Mouse (Mus musculus): ENCODE data around the gene Il17rd. TPM values are rescaled to one million over a fixed set of nuclear protein-coding genes. Genes with fewer than 3 reads are reported as not detected.
A peak's percentile ranks its signal among the peaks of the same experiment; 100 is the strongest.

The Il17rd gene
- polyA plus RNA-seq, 1 experiment from 2014 or later, result 0.12 TPM

- Histone ChIP-seq H3K4me1 (ENCODE audit: insufficient read depth) (peaks cover 13% of the 10 kb centered on the region), H3K4me3 (ENCODE audit: low read depth, low read length) (no peak overlapping the region), H3K27ac (ENCODE audit: low read depth) (no peak overlapping the region), H3K9me3 (ENCODE audit: low read length) (no peaks in the 10 kb centered on the region), H3K36me3 (replicated peaks; ENCODE audit: insufficient read depth, low read length) (no peaks in the 10 kb centered on the region), H3K9ac (replicated peaks) (no peak overlapping the region), H3K4me2 (ENCODE audit: low read depth, low read length) (no peak overlapping the region), H3K27me3 (ENCODE audit: insufficient read depth, low read length) (peaks cover 31% of the 10 kb centered on the region)
- ATAC-seq, result no peak
- WGBS (ENCODE audit: insufficient replicate concordance), result 48% methylated on average over 8 of the region's 8 CpGs
- no peak for TF ChIP-seq EP300 (IDR thresholded peaks at IDR 0.05; ENCODE audit: low read depth)
- no peak for TF ChIP-seq CTCF (IDR thresholded peaks at IDR 0.05; ENCODE audit: low read depth)
- DNase-seq, result no peak
Observed at GRCm38 (mm10) chr14:27042280-27042983, 3.7 kb downstream of the Il17rd start.

GRCm38 (mm10) chr14:27043416-27043815, 4.7 kb downstream of the Il17rd start:
- Histone ChIP-seq H3K4me1 (ENCODE audit: insufficient read depth) (peaks cover 13% of the 10 kb centered on the region), H3K9ac (replicated peaks) (no peak overlapping the region), H3K9me3 (ENCODE audit: low read length) (no peaks in the 10 kb centered on the region), H3K36me3 (replicated peaks; ENCODE audit: insufficient read depth, low read length) (no peaks in the 10 kb centered on the region), H3K4me2 (ENCODE audit: low read depth, low read length) (no peak overlapping the region), H3K4me3 (ENCODE audit: low read depth, low read length) (no peak overlapping the region), H3K27ac (ENCODE audit: low read depth) (no peak overlapping the region), H3K27me3 (ENCODE audit: insufficient read depth, low read length) (peaks cover 29% of the 10 kb centered on the region)
- TF ChIP-seq CTCF (IDR thresholded peaks at IDR 0.05; ENCODE audit: low read depth) (no peak), EP300 (IDR thresholded peaks at IDR 0.05; ENCODE audit: low read depth) (no peak)
- ATAC-seq (no peak), DNase-seq (no peak)
- WGBS (ENCODE audit: insufficient replicate concordance), result 62% methylated on average over 5 of the region's 5 CpGs

- no peak for ATAC-seq
Observed at GRCm38 (mm10) chr14:27044221-27044966, 5.7 kb downstream of the Il17rd start.

GRCm38 (mm10) chr14:27044967-27045361, 6.2 kb downstream of the Il17rd start:
- H3K4me1 ChIP-seq (ENCODE audit: insufficient read depth), result peaks cover 6% of the 10 kb centered on the region; the same call in 1 of the 2 replicates
- WGBS (ENCODE audit: insufficient replicate concordance), result 19% methylated on average over 2 of the region's 2 CpGs
- no peaks in the 10 kb centered on the region for H3K36me3 ChIP-seq (replicated peaks; ENCODE audit: insufficient read depth, low read length)
- no peak overlapping the region for H3K9ac ChIP-seq (replicated peaks)
- no peaks in the 10 kb centered on the region for H3K9me3 ChIP-seq (ENCODE audit: low read length)
- no peak overlapping the region for H3K4me3 ChIP-seq (ENCODE audit: low read depth, low read length)
- ATAC-seq (no peak), DNase-seq (peak; percentile 23)
- no peak overlapping the region for H3K27ac ChIP-seq (ENCODE audit: low read depth)
- TF ChIP-seq CTCF (IDR thresholded peaks at IDR 0.05; ENCODE audit: low read depth) (peak; percentile 36), EP300 (IDR thresholded peaks at IDR 0.05; ENCODE audit: low read depth) (no peak)
- H3K4me2 ChIP-seq (ENCODE audit: low read depth, low read length), result no peak overlapping the region
- peaks cover 17% of the 10 kb centered on the region for H3K27me3 ChIP-seq (ENCODE audit: insufficient read depth, low read length)

More at GRCm38 (mm10) chr14:27044221-27044966, 5.7 kb downstream of the Il17rd start:
- DNase-seq, result no peak
- H3K36me3 ChIP-seq (replicated peaks; ENCODE audit: insufficient read depth, low read length), result no peaks in the 10 kb centered on the region
- peaks cover 21% of the 10 kb centered on the region for H3K27me3 ChIP-seq (ENCODE audit: insufficient read depth, low read length)
- no peak overlapping the region for H3K4me2 ChIP-seq (ENCODE audit: low read depth, low read length)
- H3K9ac ChIP-seq (replicated peaks), result no peak overlapping the region; the same call in 1 of the 2 replicates
- 9% methylated on average over 11 of the region's 11 CpGs for WGBS (ENCODE audit: insufficient replicate concordance)
- no peak overlapping the region for H3K27ac ChIP-seq (ENCODE audit: low read depth)
- peaks cover 11% of the 10 kb centered on the region for H3K4me1 ChIP-seq (ENCODE audit: insufficient read depth)
- no peaks in the 10 kb centered on the region for H3K9me3 ChIP-seq (ENCODE audit: low read length)
- TF ChIP-seq CTCF (IDR thresholded peaks at IDR 0.05; ENCODE audit: low read depth) (no peak), EP300 (IDR thresholded peaks at IDR 0.05; ENCODE audit: low read depth) (no peak)
- no peak overlapping the region for H3K4me3 ChIP-seq (ENCODE audit: low read depth, low read length)

- Histone ChIP-seq H3K27me3 (ENCODE audit: insufficient read depth, low read length) (0 out of 2 replicates have a peak, but pooled peaks cover 4% of the 10 kb centered on the region), H3K4me3 (ENCODE audit: low read depth, low read length) (no peak overlapping the region), H3K4me1 (ENCODE audit: insufficient read depth) (peaks cover 6% of the 10 kb centered on the region; the same call in 1 of the 2 replicates), H3K9ac (replicated peaks) (no peak overlapping the region), H3K36me3 (replicated peaks; ENCODE audit: insufficient read depth, low read length) (no peaks in the 10 kb centered on the region), H3K4me2 (ENCODE audit: low read depth, low read length) (no peak overlapping the region), H3K27ac (ENCODE audit: low read depth) (no peak overlapping the region), H3K9me3 (ENCODE audit: low read length) (no peaks in the 10 kb centered on the region)
- TF ChIP-seq CTCF (IDR thresholded peaks at IDR 0.05; ENCODE audit: low read depth), result no peak
- DNase-seq (no peak), ATAC-seq (no peak)
- 74% methylated on average over 8 of the region's 8 CpGs for WGBS (ENCODE audit: insufficient replicate concordance)
Observed at GRCm38 (mm10) chr14:27048231-27048956, 9.7 kb downstream of the Il17rd start.

- H3K27ac ChIP-seq (ENCODE audit: low read depth), result no peak overlapping the region
- H3K4me3 ChIP-seq (ENCODE audit: low read depth, low read length), result no peak overlapping the region
- H3K27me3 ChIP-seq (ENCODE audit: insufficient read depth, low read length), result no peaks in the 10 kb centered on the region
- H3K9me3 ChIP-seq (ENCODE audit: low read length), result no peaks in the 10 kb centered on the region
- peaks cover 2% of the 10 kb centered on the region; the same call in 1 of the 2 replicates for H3K4me1 ChIP-seq (ENCODE audit: insufficient read depth)
- no peak for DNase-seq
- H3K9ac ChIP-seq (replicated peaks), result no peak overlapping the region
- TF ChIP-seq CTCF (IDR thresholded peaks at IDR 0.05; ENCODE audit: low read depth) (no peak), EP300 (IDR thresholded peaks at IDR 0.05; ENCODE audit: low read depth) (no peak)
- ATAC-seq, result no peak
- no peaks in the 10 kb centered on the region for H3K36me3 ChIP-seq (replicated peaks; ENCODE audit: insufficient read depth, low read length)
- 55% methylated on average over 9 of the region's 9 CpGs for WGBS (ENCODE audit: insufficient replicate concordance)
- no peak overlapping the region for H3K4me2 ChIP-seq (ENCODE audit: low read depth, low read length)
Observed at GRCm38 (mm10) chr14:27050043-27050442, 11.3 kb downstream of the Il17rd start.

All from liver, postnatal 0 days (tissue).